Mouse (Mus musculus) embryonic facial prominence, embryonic 10.5 days (tissue): Measurements from ENCODE around the gene Heatr6. TPM values are rescaled to one million over a fixed set of nuclear protein-coding genes. Genes with fewer than 3 reads are reported as not detected.
A peak's percentile ranks its signal among the peaks of the same experiment; 100 is the strongest.

ENCODE experiments used
- DNase-seq: peaks from one replicate; pipeline ENCODE4 v3.0.0-alpha.2; 2017; ENCODE audit warnings: low spot score
- H3K27ac ChIP-seq: fragments of 300-500 bp; sonication (generic); replicated peaks from 2 replicates; pipeline ENCODE4 v1.5.1; 2016; ENCODE audit warnings: mild to moderate bottlenecking
- H3K27me3 ChIP-seq: fragments of 300-500 bp; sonication (generic); replicated peaks from 2 replicates; pipeline ENCODE4 v1.6.1; 2016; ENCODE audit warnings: low read depth, mild to moderate bottlenecking; ENCODE audit not compliant: poor library complexity, severe bottlenecking
- H3K36me3 ChIP-seq: fragments of 300-500 bp; sonication (generic); replicated peaks from 2 replicates; pipeline ENCODE4 v1.6.1; 2016; ENCODE audit warnings: mild to moderate bottlenecking, moderate library complexity
- H3K4me1 ChIP-seq: fragments of 300-500 bp; sonication (generic); 2 replicates; pipeline ENCODE4 v1.6.1; 2016
- H3K4me3 ChIP-seq: fragments of 300-500 bp; sonication (generic); 2 replicates; pipeline ENCODE4 v1.5.1; 2016; ENCODE audit warnings: mild to moderate bottlenecking, moderate library complexity
- H3K9me3 ChIP-seq: fragments of 300-500 bp; sonication (generic); 2 replicates; pipeline ENCODE4 v1.6.1; 2016; ENCODE audit warnings: mild to moderate bottlenecking
- WGBS: fragments of 180-500 bp; shearing (Covaris S2); methylation state at CpG from one replicate; pipeline ENCODE4 v1.1.7; 2016; 5-methylcytosine and 5-hydroxymethylcytosine counted together
- polyA plus RNA-seq: library from polyadenylated mRNA; unstranded; fragments of >200 nt; fragmentation: Nextera tagmentation; extraction: Ambion mirVana; gene quantifications from 2 replicates; pipeline ENCODE4 v1.2.1, GENCODE M21; 2016

Gene Heatr6
- 26.2 and 27.0 TPM in 2 replicates for polyA plus RNA-seq

GRCm38 (mm10) chr11:83753581-83754181, at the start of gene Heatr6:
Gene Heatr6, plus strand, starts transcription at chr11:83753696.
- peaks cover 32% of the 10 kb centered on the region for H3K36me3 ChIP-seq
- under 1% methylated on average over 47 of the region's 47 CpGs for WGBS
- peak within 1 kb of the TSS; percentile 93 for H3K4me3 ChIP-seq
- peak; percentile 91 for DNase-seq
- peak within 1 kb of the TSS; percentile 95 for H3K27ac ChIP-seq
- H3K4me1 ChIP-seq = peaks cover 17% of the 10 kb centered on the region
- H3K9me3 ChIP-seq = no peaks in the 10 kb centered on the region
- H3K27me3 ChIP-seq = peaks cover 26% of the 10 kb centered on the region

DNA sequence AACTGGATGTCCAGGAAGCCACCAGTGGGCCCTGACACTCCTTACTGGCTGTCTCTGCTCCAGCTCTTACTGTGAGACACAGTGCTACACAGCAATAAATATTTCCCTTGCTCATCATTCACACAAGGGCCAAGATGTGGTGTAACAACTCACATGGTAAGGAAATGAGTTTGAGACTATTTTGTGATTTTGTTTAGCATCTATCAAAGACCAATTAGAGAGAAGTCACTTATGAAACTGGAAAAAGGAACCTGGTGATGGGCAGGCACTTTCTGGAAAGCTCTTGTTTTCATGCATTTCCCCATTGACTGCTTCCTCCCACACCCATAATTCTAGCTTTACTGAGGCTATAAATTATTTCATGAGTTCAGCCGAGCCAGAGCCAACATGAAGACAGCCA, 49.8 kb upstream of the Heatr6 start, which contains the start of gene Wfdc17:
Wfdc17 (plus strand) TSS at position 287 of the 400 bp plus-strand sequence.
- WGBS = 75% methylated on average over 1 of the region's 1 CpGs
- Histone ChIP-seq H3K4me1 (no peaks in the 10 kb centered on the region), H3K27me3 (no peaks in the 10 kb centered on the region)

DNA sequence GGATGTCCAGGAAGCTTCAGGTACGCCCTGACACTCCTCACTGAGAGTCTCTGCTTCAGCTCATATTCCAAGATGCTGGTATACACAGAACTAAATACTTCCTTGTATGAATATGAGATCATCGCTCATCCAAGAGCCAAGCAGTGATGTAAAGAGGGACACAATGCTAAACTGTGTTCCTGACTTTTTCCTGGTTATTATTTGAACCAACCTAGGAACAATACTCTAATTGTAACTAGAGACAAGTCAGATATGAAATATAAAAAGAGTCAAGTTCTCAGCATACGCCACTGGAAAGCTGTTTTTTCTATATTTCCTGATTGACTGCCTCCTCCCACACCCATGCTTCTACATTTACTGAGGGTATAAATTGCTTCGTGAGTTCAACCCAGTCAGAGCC, 44.8 kb upstream of the Heatr6 start, which contains the start of gene Wfdc18:
Wfdc18 (plus strand) TSS at position 301 of the 400 bp plus-strand sequence.
- Histone ChIP-seq H3K36me3 (no peaks in the 10 kb centered on the region), H3K27ac (no peak within 1 kb of the TSS), H3K4me3 (no peak within 1 kb of the TSS), H3K27me3 (no peaks in the 10 kb centered on the region), H3K4me1 (no peaks in the 10 kb centered on the region), H3K9me3 (no peaks in the 10 kb centered on the region)
- WGBS = 78% methylated on average over 4 of the region's 4 CpGs
- no peak for DNase-seq

More for the DNA sequence above, 49.8 kb upstream of the Heatr6 start, which contains the start of gene Wfdc17:
- no peaks in the 10 kb centered on the region for H3K9me3 ChIP-seq
- H3K4me3 ChIP-seq = no peak within 1 kb of the TSS
- no peak within 1 kb of the TSS for H3K27ac ChIP-seq
- no peaks in the 10 kb centered on the region for H3K36me3 ChIP-seq
- DNase-seq = no peak

- no peak for DNase-seq
- Histone ChIP-seq H3K4me3 (no peak overlapping the region), H3K4me1 (no peaks in the 10 kb centered on the region), H3K27me3 (no peaks in the 10 kb centered on the region), H3K36me3 (no peaks in the 10 kb centered on the region), H3K27ac (no peak overlapping the region), H3K9me3 (no peaks in the 10 kb centered on the region)
- WGBS = 93% methylated on average over 5 of the region's 5 CpGs
Measured at GRCm38 (mm10) chr11:83709683-83710082, 43.8 kb upstream of the Heatr6 start.

- Histone ChIP-seq H3K27ac (no peak overlapping the region), H3K4me3 (no peak overlapping the region), H3K4me1 (no peaks in the 10 kb centered on the region), H3K9me3 (no peaks in the 10 kb centered on the region), H3K36me3 (no peaks in the 10 kb centered on the region), H3K27me3 (no peaks in the 10 kb centered on the region)
- WGBS = 82% methylated on average over 1 of the region's 1 CpGs
- DNase-seq = no peak
Measured at GRCm38 (mm10) chr11:83712671-83713070, 40.8 kb upstream of the Heatr6 start.

DNA sequence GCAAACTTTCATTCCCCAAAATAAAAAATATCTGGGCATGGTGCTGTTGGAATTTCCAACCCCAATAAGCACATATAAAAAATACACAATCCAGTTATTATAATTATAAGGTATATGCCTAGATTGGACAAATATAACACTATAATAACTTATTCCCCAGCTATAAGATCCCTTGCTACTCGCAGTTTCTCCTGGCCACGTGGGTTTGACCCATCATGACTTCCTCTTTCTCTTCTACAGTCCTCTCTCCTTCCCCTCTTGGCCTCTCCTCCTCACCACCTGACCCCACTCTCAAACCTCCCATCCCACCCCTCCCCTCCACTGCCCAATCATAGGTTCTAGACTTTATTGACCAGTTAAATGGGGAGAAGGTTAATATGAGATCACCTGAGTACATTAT, 39.6 kb upstream of the Heatr6 start:
- Histone ChIP-seq H3K36me3 (no peaks in the 10 kb centered on the region), H3K9me3 (no peaks in the 10 kb centered on the region), H3K27me3 (no peaks in the 10 kb centered on the region), H3K27ac (no peak overlapping the region), H3K4me1 (no peaks in the 10 kb centered on the region), H3K4me3 (no peak overlapping the region)
- DNase-seq = no peak
- WGBS = 87% methylated on average over 2 of the region's 2 CpGs

GRCm38 (mm10) chr11:83717042-83717665, 36.3 kb upstream of the Heatr6 start:
- Histone ChIP-seq H3K27ac (no peak overlapping the region), H3K4me3 (no peak overlapping the region), H3K36me3 (no peaks in the 10 kb centered on the region), H3K4me1 (no peaks in the 10 kb centered on the region), H3K9me3 (no peaks in the 10 kb centered on the region), H3K27me3 (no peaks in the 10 kb centered on the region)
- DNase-seq = no peak
- 87% methylated on average over 6 of the region's 6 CpGs for WGBS

GRCm38 (mm10) chr11:83720766-83721165, 32.7 kb upstream of the Heatr6 start:
- no peaks in the 10 kb centered on the region for H3K27me3 ChIP-seq
- no peak overlapping the region for H3K4me3 ChIP-seq
- H3K4me1 ChIP-seq = no peaks in the 10 kb centered on the region
- no peaks in the 10 kb centered on the region for H3K9me3 ChIP-seq
- no peak overlapping the region for H3K27ac ChIP-seq
- H3K36me3 ChIP-seq = no peaks in the 10 kb centered on the region
- no peak for DNase-seq

- no peak for DNase-seq
- Histone ChIP-seq H3K36me3 (no peaks in the 10 kb centered on the region), H3K27me3 (no peaks in the 10 kb centered on the region), H3K4me1 (no peaks in the 10 kb centered on the region), H3K4me3 (no peak overlapping the region), H3K27ac (no peak overlapping the region), H3K9me3 (no peaks in the 10 kb centered on the region)
- 61% methylated on average over 3 of the region's 3 CpGs for WGBS
Measured at GRCm38 (mm10) chr11:83728757-83729432, 24.6 kb upstream of the Heatr6 start.

DNA sequence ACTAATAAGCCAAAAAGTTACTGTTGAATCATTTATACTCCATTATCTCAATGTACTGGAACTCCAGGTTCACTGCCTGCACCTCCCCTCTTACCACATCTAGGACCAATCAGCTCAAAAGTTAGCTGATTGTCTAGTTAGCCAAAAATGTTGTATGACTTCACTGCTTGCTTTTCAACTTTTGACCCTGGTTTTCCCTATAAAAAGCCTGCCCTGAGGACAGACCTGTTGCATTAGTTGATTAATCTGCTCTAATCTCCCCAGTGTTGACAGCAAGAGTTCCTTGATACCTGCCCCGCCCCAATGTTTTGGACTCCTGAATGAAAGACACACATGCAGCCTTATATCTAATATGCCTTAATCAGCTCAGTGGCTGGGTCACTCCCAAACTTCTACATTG, 22.4 kb upstream of the Heatr6 start:
- no peaks in the 10 kb centered on the region for H3K36me3 ChIP-seq
- no peaks in the 10 kb centered on the region for H3K4me1 ChIP-seq
- H3K27me3 ChIP-seq = no peaks in the 10 kb centered on the region
- no peak for DNase-seq
- 90% methylated on average over 1 of the region's 1 CpGs for WGBS
- H3K27ac ChIP-seq = no peak overlapping the region
- no peak overlapping the region for H3K4me3 ChIP-seq
- no peaks in the 10 kb centered on the region for H3K9me3 ChIP-seq

DNA sequence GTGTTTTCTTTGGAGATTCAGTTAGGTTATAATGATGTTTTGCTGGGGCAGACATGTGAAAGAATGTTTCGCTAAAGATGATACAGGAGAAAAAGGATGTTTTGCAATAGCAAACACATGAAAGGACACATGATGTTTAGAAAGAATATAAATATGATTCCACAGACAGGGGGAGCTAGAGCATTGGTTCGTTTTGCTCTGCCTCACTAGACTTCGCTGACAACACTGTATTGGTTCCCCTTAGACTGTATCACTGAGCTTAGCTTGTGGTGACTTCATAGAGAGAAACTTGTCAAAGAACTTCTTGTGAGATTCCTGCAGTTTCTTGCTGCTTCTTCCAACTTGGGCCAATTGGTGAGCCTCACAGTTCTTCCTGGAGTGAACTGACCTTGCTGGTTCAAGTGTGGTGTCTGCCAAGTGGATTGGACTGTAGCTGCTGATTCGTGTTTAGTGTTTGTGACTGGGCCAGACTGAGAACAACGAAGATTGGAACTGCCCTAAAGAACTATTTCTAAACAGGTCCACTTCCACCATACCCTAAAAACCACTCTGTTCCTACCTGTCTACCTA, 20.3 kb upstream of the Heatr6 start:
- no peaks in the 10 kb centered on the region for H3K9me3 ChIP-seq
- no peaks in the 10 kb centered on the region for H3K36me3 ChIP-seq
- WGBS = 80% methylated on average over 5 of the region's 5 CpGs
- DNase-seq = no peak
- no peaks in the 10 kb centered on the region for H3K27me3 ChIP-seq
- H3K4me3 ChIP-seq = no peak overlapping the region
- no peaks in the 10 kb centered on the region for H3K4me1 ChIP-seq
- H3K27ac ChIP-seq = no peak overlapping the region

GRCm38 (mm10) chr11:83734215-83734614, 19.3 kb upstream of the Heatr6 start:
- no peak overlapping the region for H3K27ac ChIP-seq
- H3K36me3 ChIP-seq = no peaks in the 10 kb centered on the region
- H3K4me1 ChIP-seq = no peaks in the 10 kb centered on the region
- no peak for DNase-seq
- H3K9me3 ChIP-seq = no peaks in the 10 kb centered on the region
- no peaks in the 10 kb centered on the region for H3K27me3 ChIP-seq
- no peak overlapping the region for H3K4me3 ChIP-seq
- 79% methylated on average over 1 of the region's 1 CpGs for WGBS
